Mouse (Mus musculus): ENCODE data around the gene Gna12.

Gene Gna12

GRCm38 (mm10) chr5:140795176-140795575, 35.1 kb downstream of the Gna12 start:
- no peak for DNase-seq (ENCODE audit: low read depth)

GRCm38 (mm10) chr5:140794753-140795152, 35.5 kb downstream of the Gna12 start:
- no peak for DNase-seq (ENCODE audit: low read depth)

- DNase-seq (ENCODE audit: low read depth): no peak
These were observed 38.0 kb downstream of the Gna12 start for GRCm38 (mm10) chr5:140792233-140792632.

- DNase-seq (ENCODE audit: low read depth): no peak
These were observed 39.0 kb downstream of the Gna12 start for GRCm38 (mm10) chr5:140790937-140791877.

- no peak for DNase-seq (ENCODE audit: low read depth)
These were observed 39.8 kb downstream of the Gna12 start for GRCm38 (mm10) chr5:140790392-140790791.

GRCm38 (mm10) chr5:140789561-140789960, 40.7 kb downstream of the Gna12 start:
- no peak for DNase-seq (ENCODE audit: low read depth)

- no peak for DNase-seq (ENCODE audit: low read depth)
These were observed 44.9 kb downstream of the Gna12 start for GRCm38 (mm10) chr5:140785240-140785872.

GRCm38 (mm10) chr5:140784288-140784687, 45.9 kb downstream of the Gna12 start:
- no peak for DNase-seq (ENCODE audit: low read depth)

- DNase-seq (ENCODE audit: low read depth): no peak
These were observed 46.7 kb downstream of the Gna12 start for GRCm38 (mm10) chr5:140783577-140783976.

- no peak for DNase-seq (ENCODE audit: low read depth)
These were observed 48.2 kb downstream of the Gna12 start for GRCm38 (mm10) chr5:140781886-140782572.

GRCm38 (mm10) chr5:140781122-140781521, 49.1 kb downstream of the Gna12 start:
- no peak for DNase-seq (ENCODE audit: low read depth)

GRCm38 (mm10) chr5:140776968-140777367, 53.3 kb downstream of the Gna12 start:
- no peak for DNase-seq (ENCODE audit: low read depth)

GRCm38 (mm10) chr5:140775111-140775510, 55.1 kb downstream of the Gna12 start:
- DNase-seq (ENCODE audit: low read depth): no peak

- DNase-seq (ENCODE audit: low read depth): no peak
These were observed 58.1 kb downstream of the Gna12 start for GRCm38 (mm10) chr5:140772158-140772557.

- DNase-seq (ENCODE audit: low read depth): no peak
These were observed 58.6 kb downstream of the Gna12 start for GRCm38 (mm10) chr5:140771612-140772011.

- no peak for DNase-seq (ENCODE audit: low read depth)
These were observed 61.9 kb downstream of the Gna12 start for GRCm38 (mm10) chr5:140768333-140768732.

- no peak for DNase-seq (ENCODE audit: low read depth)
These were observed 62.5 kb downstream of the Gna12 start for GRCm38 (mm10) chr5:140767704-140768141.

GRCm38 (mm10) chr5:140766566-140766965, 63.7 kb downstream of the Gna12 start:
- no peak for DNase-seq (ENCODE audit: low read depth)

GRCm38 (mm10) chr5:140764921-140765613, 65.2 kb downstream of the Gna12 start:
- no peak for DNase-seq (ENCODE audit: low read depth)

GRCm38 (mm10) chr5:140762540-140762939, 67.7 kb downstream of the Gna12 start:
- DNase-seq (ENCODE audit: low read depth): peak; percentile 52

- no peak for DNase-seq (ENCODE audit: low read depth)
These were observed 71.4 kb downstream of the Gna12 start for GRCm38 (mm10) chr5:140758864-140759263.

GRCm38 (mm10) chr5:140753223-140753622, 77.0 kb downstream of the Gna12 start:
- no peak for DNase-seq (ENCODE audit: low read depth)

Measured in naive thymus-derived CD4-positive, alpha-beta T cell, adult 2 months (primary cell).